Mouse (Mus musculus) v-Abl transformed pro-B cells (cell line): ENCODE measurements around the gene Tmcc2.

Experiments used
- in situ Hi-C, 2 experiments: fragments of 400-800 bp; cut with MboI; formaldehyde crosslinking; loops; one replicate each; pipeline ENCODE4 v1.15.1; 2025; ENCODE audit not compliant: unreplicated experiment in 2 of 2

Gene Tmcc2

DNA sequence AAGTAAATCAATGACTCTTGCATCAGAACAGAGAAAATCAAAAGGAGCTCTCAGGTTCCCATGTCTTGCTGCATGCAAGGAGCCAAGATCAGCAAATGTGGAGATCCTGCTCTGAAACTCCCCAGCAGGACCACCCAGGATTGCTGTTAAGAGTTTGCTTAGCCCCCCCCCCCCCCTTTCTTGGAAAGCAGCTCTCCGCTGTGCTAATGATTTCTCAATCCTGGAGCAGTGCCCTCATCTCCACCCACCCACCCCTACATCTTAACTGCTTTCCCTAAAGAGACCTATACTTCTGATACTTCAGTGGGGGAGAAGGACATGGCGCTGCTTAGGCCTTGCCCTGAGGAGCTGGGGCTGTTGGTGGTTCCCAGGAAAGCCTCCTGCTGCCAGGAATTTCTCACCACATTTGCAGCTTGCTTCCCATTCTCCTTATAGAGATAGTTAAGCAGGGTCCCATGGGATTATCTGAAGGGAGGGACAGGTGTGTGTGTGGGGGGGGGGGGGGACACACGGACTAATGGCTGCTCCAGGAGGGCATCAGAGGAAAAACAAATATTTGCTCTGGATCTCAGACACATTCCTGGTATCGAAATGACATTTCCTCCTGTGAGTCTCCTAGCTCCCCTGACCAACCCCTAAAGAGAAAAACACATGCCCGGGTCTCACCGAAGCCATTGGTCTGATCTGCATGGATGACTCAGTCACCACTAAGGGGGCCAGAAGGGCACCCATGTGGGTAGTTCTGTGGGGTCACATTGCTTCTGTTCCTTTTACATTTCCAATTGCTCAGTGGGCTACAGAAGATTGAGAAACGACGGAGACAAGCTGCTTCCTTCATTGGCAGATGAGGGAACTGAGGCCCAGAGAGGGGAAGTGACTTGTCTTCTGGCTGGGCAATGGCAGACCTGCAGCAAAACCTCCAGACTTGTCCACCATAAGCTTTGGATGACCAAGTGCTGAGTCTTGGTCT, 72.9 kb downstream of the Tmcc2 start:
- in situ Hi-C loops: no loop called here

GRCm38 (mm10) chr1:132317413-132317812, 73.7 kb downstream of the Tmcc2 start:
- in situ Hi-C loops: no loop called here

- in situ Hi-C loops: no loop called here
These were observed 74.5 kb downstream of the Tmcc2 start for GRCm38 (mm10) chr1:132316625-132316994.

DNA sequence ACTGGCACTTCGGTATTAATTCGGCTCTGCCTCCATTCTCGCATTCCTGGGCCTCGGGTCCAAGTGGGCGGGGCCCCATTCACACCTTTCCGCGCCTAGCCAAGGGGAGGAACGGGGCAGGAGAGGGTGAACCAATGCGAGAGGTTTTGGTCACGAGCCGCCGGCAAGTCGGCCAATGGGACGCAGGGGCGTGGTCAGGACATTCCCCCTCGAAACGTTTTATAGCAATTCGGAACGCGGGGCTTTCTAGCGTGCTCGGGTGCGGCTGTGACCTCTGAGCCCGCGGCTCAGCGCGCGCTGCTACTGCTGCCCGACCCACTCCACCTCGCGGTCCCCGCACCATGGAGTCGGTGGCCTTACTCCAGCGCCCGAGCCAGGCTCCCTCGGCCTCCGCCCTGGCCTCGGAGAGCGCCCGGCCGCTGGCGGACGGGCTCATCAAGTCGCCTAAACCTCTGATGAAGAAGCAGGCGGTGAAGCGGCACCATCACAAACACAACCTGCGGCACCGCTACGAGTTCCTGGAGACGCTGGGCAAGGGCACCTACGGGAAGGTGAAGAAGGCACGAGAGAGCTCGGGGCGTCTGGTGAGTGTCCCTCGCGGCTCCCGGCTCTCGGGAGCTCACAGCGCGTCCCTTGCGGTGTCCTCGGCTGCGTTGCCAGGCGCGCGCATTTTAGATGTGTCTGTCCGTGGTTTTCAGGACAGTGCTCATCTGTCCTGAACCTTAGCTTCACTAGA, 75.0 kb downstream of the Tmcc2 start, which contains the start of gene Nuak2:
Nuak2 (plus strand) TSS at position 238 of the 736 bp plus-strand sequence.
- in situ Hi-C loops: no loop called here

DNA sequence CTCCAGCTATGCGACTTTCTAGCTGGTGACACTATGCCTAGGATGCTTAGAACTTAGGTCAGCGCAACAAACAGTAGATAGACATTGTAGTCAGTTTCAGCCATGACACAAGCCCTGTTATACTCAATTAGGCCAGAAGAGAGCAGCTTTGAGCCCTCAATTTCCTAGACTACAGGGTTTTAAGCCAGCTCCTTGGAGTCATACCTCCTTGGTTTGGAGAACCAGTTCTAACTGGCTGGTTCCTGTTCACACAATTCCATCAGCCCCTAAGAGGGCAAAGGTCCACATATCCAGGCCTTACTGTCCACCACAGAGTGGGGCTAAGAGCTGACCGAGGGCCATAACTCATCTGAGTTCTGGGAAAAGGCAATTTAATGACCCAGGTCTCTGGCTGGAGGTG, 78.4 kb downstream of the Tmcc2 start:
- in situ Hi-C loops: loop anchor here (5.0 kb wide), 1 partner anchor 40 kb away; no protein-coding TSS in a partner anchor

DNA sequence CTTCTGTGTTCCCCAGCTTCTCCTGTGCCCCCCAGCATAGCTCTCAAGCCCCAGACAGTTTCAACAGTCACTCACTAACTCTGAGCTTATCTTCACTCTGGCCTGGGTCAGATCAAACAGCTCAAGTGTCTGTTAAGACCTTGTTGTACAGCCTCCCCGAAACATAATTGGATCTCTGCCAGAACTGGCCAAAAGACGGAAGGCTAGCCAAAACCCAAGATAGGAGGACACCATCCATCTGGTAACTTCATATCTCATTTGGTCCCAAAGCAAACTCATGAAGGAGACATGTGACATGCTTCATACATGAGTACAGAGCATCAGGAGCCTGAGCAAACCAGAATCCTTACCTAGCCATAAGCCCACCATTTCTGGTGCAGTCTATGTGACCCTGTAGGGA, 79.0 kb downstream of the Tmcc2 start:
- in situ Hi-C loops: loop anchor here (5.0 kb wide), 1 partner anchor 40 kb away; no protein-coding TSS in a partner anchor

DNA sequence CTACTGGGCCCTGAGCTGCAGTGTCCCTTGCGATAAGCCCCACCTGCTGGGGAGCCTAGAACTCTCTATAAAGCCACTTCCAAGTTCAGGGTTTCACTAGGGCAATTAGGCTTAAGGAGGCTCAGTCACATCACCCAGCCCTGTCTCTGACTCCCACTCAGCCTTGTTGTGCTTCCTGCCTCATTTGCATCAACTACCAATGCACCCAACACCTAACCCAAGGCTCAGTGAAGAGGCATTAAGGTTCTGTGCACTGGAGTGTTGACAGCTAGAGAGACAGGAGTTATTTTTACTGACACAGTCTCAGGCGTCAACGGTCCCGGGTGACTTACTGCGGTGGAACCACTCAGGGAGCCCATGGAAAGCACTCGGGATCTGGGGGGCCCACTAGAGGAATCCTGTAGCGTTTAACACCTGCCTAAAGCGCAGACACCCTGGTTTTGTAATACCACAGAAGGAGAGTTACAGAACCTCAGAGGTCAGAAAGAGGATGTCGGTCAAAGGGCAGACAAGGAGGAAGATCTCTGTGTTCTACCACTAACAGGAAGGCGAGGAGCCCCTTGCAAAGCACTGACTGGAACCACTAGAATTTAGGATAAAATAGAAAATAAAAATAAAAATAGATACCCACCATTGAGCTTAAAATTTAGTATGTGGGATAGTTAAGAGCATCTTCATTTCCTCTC, 79.8 kb downstream of the Tmcc2 start:
- in situ Hi-C loops: loop anchor here (5.0 kb wide), 1 partner anchor 41 kb away; no protein-coding TSS in a partner anchor

DNA sequence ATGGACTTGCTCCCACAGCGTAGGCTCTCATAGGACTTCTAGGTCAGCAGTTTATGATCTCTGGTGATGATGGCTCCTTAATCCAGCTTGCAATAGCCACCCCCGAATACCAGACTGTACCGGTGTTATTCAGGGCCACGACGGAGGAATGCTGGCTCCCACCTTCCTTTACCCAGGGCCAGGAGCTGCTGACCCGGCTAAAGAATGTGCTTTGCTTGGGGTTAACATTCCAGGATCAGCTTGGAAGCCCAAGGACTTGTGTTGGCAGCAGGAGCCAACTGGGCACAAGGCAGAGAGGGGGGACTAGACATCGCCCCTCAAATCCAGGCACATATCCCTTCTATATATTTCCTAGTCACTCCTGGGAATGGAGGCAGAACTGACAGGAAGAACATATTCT, 80.3 kb downstream of the Tmcc2 start:
- in situ Hi-C loops: loop anchor here (5.0 kb wide), 1 partner anchor 42 kb away; no protein-coding TSS in a partner anchor

GRCm38 (mm10) chr1:132308674-132309073, 82.4 kb downstream of the Tmcc2 start:
- in situ Hi-C loops: loop anchor here in 1 of 2 experiments (5.0 kb wide), 3 partner anchors 141 to 284 kb away; no protein-coding TSS in a partner anchor

- in situ Hi-C loops: loop anchor here in 1 of 2 experiments (5.0 kb wide), 3 partner anchors 141 to 284 kb away; no protein-coding TSS in a partner anchor
These were observed 83.1 kb downstream of the Tmcc2 start for GRCm38 (mm10) chr1:132307962-132308361.

GRCm38 (mm10) chr1:132306808-132307207, 84.3 kb downstream of the Tmcc2 start:
- in situ Hi-C loops: loop anchor here in 1 of 2 experiments (5.0 kb wide), 3 partner anchors 140 to 285 kb away; no protein-coding TSS in a partner anchor
